15 mouse cellular contexts compared by ENCODE assay signal in genomic region chr7:111710311-111710710, GRCm38 (mm10).
DNase-seq lines count a peak whose midpoint lies in the region; ATAC-seq and TF ChIP-seq lines count a peak whose summit lies in the region.
"Had no signal": no experiment of that assay in that cellular context is flagged by ENCODE, and none has a peak within 500 bp of the region (broad histone marks: within the 10 kb centered on the region; RNA-seq: fewer than 3 reads in every experiment).

No protein-coding gene starts in this region.

- H3K4me3 ChIP-seq in lung, postnatal 0 days (ENCODE audit: low read depth, low read length), result no peak overlapping the region
- H3K4me3 ChIP-seq in cortical plate, adult 2 months (ENCODE audit: insufficient read depth, low read length), result no peak overlapping the region
- H3K4me3 ChIP-seq: embryonic facial prominence, embryonic 13.5 days; midbrain, embryonic 12.5 days; neural tube, embryonic 12.5 days had no signal

- H3K4me1 ChIP-seq in lung, postnatal 0 days (ENCODE audit: insufficient read depth, low read depth, low read length), result peaks cover 16% of the 10 kb centered on the region; the same call in 1 of the 2 replicates
- peaks cover 15% of the 10 kb centered on the region for H3K4me1 ChIP-seq in cortical plate, adult 2 months (ENCODE audit: control insufficient read depth, insufficient read depth, low read length)
- H3K4me1 ChIP-seq: embryonic facial prominence, embryonic 13.5 days; midbrain, embryonic 12.5 days; neural tube, embryonic 12.5 days had no signal

- intact Hi-C loops in heart, postnatal 36 days (cut with DNase I), result no loop called here

- no peaks in the 10 kb centered on the region for H3K36me3 ChIP-seq in lung, postnatal 0 days (ENCODE audit: insufficient read depth, low read length)
- H3K36me3 ChIP-seq: embryonic facial prominence, embryonic 13.5 days; midbrain, embryonic 12.5 days; neural tube, embryonic 12.5 days had no signal

- 22% methylated on average over 4 of the region's 4 CpGs for WGBS in lung, postnatal 0 days

- ATAC-seq in lung, postnatal 0 days, result no peak
- ATAC-seq in megakaryocyte progenitor cell, adult 5-6 weeks (replicated peaks; ENCODE audit: poor library complexity), result no peak
- ATAC-seq: inflammation-experienced regulatory T-cells, adult 6 months had no signal

- H3K9me3 ChIP-seq in lung, postnatal 0 days (ENCODE audit: low read length), result no peaks in the 10 kb centered on the region
- H3K9me3 ChIP-seq: embryonic facial prominence, embryonic 13.5 days; midbrain, embryonic 12.5 days; neural tube, embryonic 12.5 days had no signal

- TF ChIP-seq POLR2A in cortical plate, adult 2 months (IDR thresholded peaks at IDR 0.05; ENCODE audit: extremely low read depth, insufficient read depth, low read length), result no peak

- peak; percentile 66 for TF ChIP-seq CTCF in lung, postnatal 0 days (IDR thresholded peaks at IDR 0.05)
- peak; percentile 20; the same call in 1 of the 2 replicates for TF ChIP-seq CTCF in cortical plate, adult 2 months (IDR thresholded peaks at IDR 0.05; ENCODE audit: extremely low read depth, insufficient read depth, low read length)

- H3K27me3 ChIP-seq in lung, postnatal 0 days (replicated peaks; ENCODE audit: insufficient read depth, low read length), result no peaks in the 10 kb centered on the region
- H3K27me3 ChIP-seq: embryonic facial prominence, embryonic 13.5 days; midbrain, embryonic 12.5 days; neural tube, embryonic 12.5 days had no signal

- no peak overlapping the region for H3K4me2 ChIP-seq in lung, postnatal 0 days (replicated peaks; ENCODE audit: low read depth, low read length)
- H3K4me2 ChIP-seq: embryonic facial prominence, embryonic 13.5 days; midbrain, embryonic 12.5 days; neural tube, embryonic 12.5 days had no signal

- H3K27ac ChIP-seq in lung, postnatal 0 days (ENCODE audit: low read length), result 0 out of 2 replicates have a peak overlapping the region, but pooled peaks have one; percentile 33
- H3K27ac ChIP-seq in cortical plate, adult 2 months (ENCODE audit: insufficient read depth, low read length), result no peak overlapping the region
- H3K27ac ChIP-seq: embryonic facial prominence, embryonic 13.5 days; midbrain, embryonic 12.5 days; neural tube, embryonic 12.5 days had no signal

- no peak for TF ChIP-seq EP300 in lung, postnatal 0 days (IDR thresholded peaks at IDR 0.05)

- DNase-seq in adrenal gland, postnatal 14 days, result peak; percentile 31
- DNase-seq in adrenal gland, adult 2 months, result no peak
- peak; percentile 20 for DNase-seq in heart, postnatal 4 days
- no peak for DNase-seq in heart, postnatal 36 days
- peak; percentile 22 for DNase-seq in lung, postnatal 0 days (ENCODE audit: low spot score)
- no peak for DNase-seq in lung, adult 18-20 months
- DNase-seq: cerebellum, adult 11-12 months; right cerebral cortex, postnatal 4 days; thymus, adult 18-20 months had no signal

- no peak overlapping the region for H3K9ac ChIP-seq in lung, postnatal 0 days (replicated peaks; ENCODE audit: low read depth)
- H3K9ac ChIP-seq: embryonic facial prominence, embryonic 13.5 days; midbrain, embryonic 12.5 days; neural tube, embryonic 12.5 days had no signal

Comparison
In these comparisons a context has a peak if more than half of its experiments do, and no peak if none do; other contexts are left out.
1. DNase-seq: peak in adrenal gland, postnatal 14 days (single experiment), heart, postnatal 4 days (single experiment) and lung, postnatal 0 days (single experiment); none in adrenal gland, adult 2 months (single experiment), heart, postnatal 36 days (0 of 2) and lung, adult 18-20 months (0 of 2).